8 mouse cellular contexts compared by ENCODE assay signal in the genomic region with DNA sequence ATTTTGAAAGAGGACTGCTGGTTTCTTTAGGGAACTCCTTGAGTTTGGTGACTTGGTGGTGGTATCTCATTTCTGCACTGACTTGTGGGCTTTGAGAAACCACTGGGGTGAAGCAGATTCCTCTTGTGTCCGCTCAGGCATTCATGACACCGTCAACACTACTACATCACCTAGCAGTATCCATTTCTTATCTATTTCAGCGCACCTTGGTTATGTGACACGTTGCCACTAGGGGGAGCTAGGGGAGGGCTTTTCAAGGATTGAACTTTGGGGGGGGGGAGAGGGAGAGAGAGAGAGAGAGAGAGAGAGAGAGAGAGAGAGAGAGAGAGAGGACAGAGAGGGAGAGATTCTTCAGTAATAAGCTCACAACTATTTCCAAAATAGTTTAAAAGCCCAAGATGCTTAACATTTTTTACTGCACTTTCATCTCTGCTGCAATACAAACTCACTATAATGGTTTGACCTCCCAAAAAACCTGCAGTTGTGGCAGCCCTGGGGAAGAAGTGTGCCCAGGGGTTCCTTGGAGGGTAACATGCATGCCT. TPM values are rescaled to one million over a fixed set of nuclear protein-coding genes. Genes with fewer than 3 reads are reported as not detected.
A peak's percentile ranks its signal among the peaks of the same experiment; 100 is the strongest.
DNase-seq lines count a peak whose midpoint lies in the region; ATAC-seq and TF ChIP-seq lines count a peak whose summit lies in the region.

No protein-coding gene starts in this region.

- no peak overlapping the region for H3K4me3 ChIP-seq in heart, embryonic 13.5 days
- no peak overlapping the region for H3K4me3 ChIP-seq in spleen, adult 2 months (ENCODE audit: extremely low read depth, insufficient read depth, insufficient read length)

- peak; percentile 18; the same call in 1 of the 2 replicates for TF ChIP-seq CTCF in spleen, adult 2 months (IDR thresholded peaks at IDR 0.05; ENCODE audit: extremely low read depth, insufficient read depth, insufficient read length, insufficient replicate concordance)
- peak; percentile 65; the same call in 1 of the 2 replicates for TF ChIP-seq CTCF in brain, embryonic 14.5 days (IDR thresholded peaks at IDR 0.05; ENCODE audit: borderline replicate concordance, extremely low read depth, insufficient read depth, insufficient read length)

- no peak for TF ChIP-seq POLR2A in spleen, adult 2 months (IDR thresholded peaks at IDR 0.05; ENCODE audit: low read depth, low read length)
- TF ChIP-seq POLR2A in brain, embryonic 14.5 days (IDR thresholded peaks at IDR 0.05; ENCODE audit: borderline replicate concordance, extremely low read depth, insufficient read depth, insufficient read length, poor library complexity, severe bottlenecking): no peak

- WGBS in heart, embryonic 13.5 days: 9% methylated on average over 4 of the region's 4 CpGs
- WGBS in spleen, adult 2 months: 22% methylated on average over 4 of the region's 4 CpGs

- H3K27ac ChIP-seq in heart, embryonic 13.5 days (replicated peaks): no peak overlapping the region
- no peak overlapping the region for H3K27ac ChIP-seq in spleen, adult 2 months (ENCODE audit: insufficient read depth, low read length)

- peaks cover 20% of the 10 kb centered on the region; the same call in 1 of the 2 replicates for H3K27me3 ChIP-seq in heart, embryonic 13.5 days (replicated peaks)
- no peaks in the 10 kb centered on the region for H3K27me3 ChIP-seq in spleen, adult 2 months (ENCODE audit: control insufficient read depth, insufficient read depth, low read length)

- H3K4me1 ChIP-seq in heart, embryonic 13.5 days: peaks cover 71% of the 10 kb centered on the region
- peaks cover 3% of the 10 kb centered on the region; the same call in 1 of the 2 replicates for H3K4me1 ChIP-seq in spleen, adult 2 months (ENCODE audit: control insufficient read depth, insufficient read depth, insufficient read length)

- ATAC-seq in heart, embryonic 13.5 days (ENCODE audit: extremely low read depth, insufficient number of reproducible peaks, low FRiP score, low TSS enrichment): no peak

- H3K36me3 ChIP-seq in heart, embryonic 13.5 days: no peaks in the 10 kb centered on the region
- H3K36me3 ChIP-seq in spleen, adult 2 months (ENCODE audit: control insufficient read depth, insufficient read depth, low read length): no peaks in the 10 kb centered on the region

- no peak overlapping the region for H3K4me2 ChIP-seq in heart, embryonic 13.5 days

- no peak for DNase-seq in heart, adult 8-10 months (ENCODE audit: low spot score)
- peak in 1 of 2 experiments; percentile 21 for DNase-seq in spleen, adult 2 months (ENCODE audit: low read depth in 1 of 2, low spot score in 2 of 2)
- DNase-seq in spleen, adult 12 weeks (ENCODE audit: low spot score): no peak
- peak; percentile 88 for DNase-seq in brain, embryonic 14.5 days (ENCODE audit: low read depth)
- peak; percentile 68 for DNase-seq in induced T-regulatory cell, adult 2 months (ENCODE audit: low read depth)
- DNase-seq in skeletal muscle tissue, adult 2 months (ENCODE audit: low read depth, low spot score): peak; percentile 52
- DNase-seq in spleen, postnatal 4 days (ENCODE audit: low spot score in 2 of 2): no peak

- H3K9ac ChIP-seq in heart, embryonic 13.5 days: peak overlapping the region; percentile 25; the same call in 1 of the 2 replicates

- H3K9me3 ChIP-seq in heart, embryonic 13.5 days: no peaks in the 10 kb centered on the region

RNA-seq across cellular contexts. Expression of a gene that starts 33.8 kb away (rescaled TPM):
- 39.8 and 47.0 TPM in 2 replicates for polyA plus RNA-seq in heart, embryonic 13.5 days (2015; fragmentation: Nextera tagmentation; extraction: Ambion mirVana)
- 10 to 100 TPM; 29.0 to 36.3 (median 32.2) TPM for total RNA-seq in heart, adult 8-10 months (2022)
- polyA plus RNA-seq in spleen, adult 2 months (2012; rRNA removed): 154 and 163 TPM in 2 replicates
- polyA plus RNA-seq in brain, embryonic 14.5 days (2012; rRNA removed): 116 and 166 TPM in 2 replicates

RNA-seq across cellular contexts. Expression of a gene that starts 37.2 kb away (rescaled TPM):
- 98.1 and 98.3 TPM in 2 replicates for polyA plus RNA-seq in heart, embryonic 13.5 days (2015; fragmentation: Nextera tagmentation; extraction: Ambion mirVana)
- 1 to 10 TPM; 4.7 to 6.7 (median 5.6) TPM for total RNA-seq in heart, adult 8-10 months (2022)
- polyA plus RNA-seq in spleen, adult 2 months (2012; rRNA removed): 40.3 and 57.7 TPM in 2 replicates
- polyA plus RNA-seq in brain, embryonic 14.5 days (2012; rRNA removed): 45.7 and 74.3 TPM in 2 replicates

Comparison
In these comparisons a context has a peak if more than half of its experiments do, and no peak if none do; other contexts are left out.
1. DNase-seq: peak in brain, embryonic 14.5 days (single experiment), induced T-regulatory cell, adult 2 months (single experiment) and skeletal muscle tissue, adult 2 months (single experiment); none in heart, adult 8-10 months (single experiment), spleen, adult 12 weeks (single experiment) and spleen, postnatal 4 days (0 of 2).